Mouse (Mus musculus): ENCODE data around the gene Slc25a36.

DNA sequence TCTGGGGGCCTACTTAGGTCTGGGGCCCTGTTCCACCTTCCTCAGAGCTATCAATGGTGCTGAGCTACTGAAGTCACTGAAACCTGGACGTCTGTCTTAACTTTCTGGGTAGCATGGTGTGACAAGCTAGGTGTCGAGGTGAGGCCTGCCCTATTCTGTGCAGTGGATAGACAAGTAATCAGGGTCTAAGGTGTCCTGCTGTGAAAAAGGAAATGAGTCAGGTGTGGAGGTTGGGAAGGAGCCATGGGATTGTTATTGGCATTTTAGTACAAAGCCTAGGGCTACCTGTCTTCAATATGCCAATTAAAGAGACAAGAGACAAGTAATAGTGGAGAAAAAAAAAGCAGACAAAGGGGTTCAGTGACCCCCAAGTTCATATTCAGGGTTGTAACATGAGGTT, 30.8 kb upstream of the Slc25a36 start:
- TF ChIP-seq CTCF (IDR thresholded peaks at IDR 0.05; ENCODE audit: control insufficient read depth, insufficient read depth, insufficient replicate concordance, low read depth, low read length) (no peak), POLR2A (IDR thresholded peaks at IDR 0.05; ENCODE audit: control insufficient read depth, low read depth, low read length) (no peak)

Measured in testis, adult 2 months (tissue).